Mouse (Mus musculus) cerebral cortex, adult 2 months (tissue): ENCODE results near the gene Gm10424.

Experiments
- WGBS: fragments of 180-500 bp; shearing (Covaris S2); methylation state at CpG from one replicate; pipeline ENCODE4 v1.1.7; 2018; 5-methylcytosine and 5-hydroxymethylcytosine counted together

Gm10424 gene

DNA sequence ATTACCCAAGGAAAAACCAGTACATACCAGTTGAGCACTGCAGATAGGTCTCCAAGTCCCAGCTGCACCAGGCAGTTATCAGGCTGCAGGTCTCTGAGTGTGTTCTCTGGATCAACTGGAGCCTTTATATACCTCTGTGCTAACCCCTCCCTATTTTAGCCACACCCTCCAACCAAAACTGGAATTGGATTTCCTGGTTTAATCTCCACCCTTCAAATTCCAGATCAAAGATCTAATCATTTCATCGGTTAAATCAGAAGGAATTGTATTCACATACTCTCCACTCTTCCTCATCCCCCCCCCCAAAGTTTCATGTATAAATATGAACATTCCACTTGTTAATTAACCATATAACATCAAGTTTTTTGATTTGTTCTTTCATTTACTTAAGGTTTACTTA lies at the start of gene Gm10424:
Gene Gm10424, minus strand, starts transcription at position 101 of the 400 bp plus-strand sequence.
- WGBS, result no CpG with 5 or more reads among the region's 1 CpGs

DNA sequence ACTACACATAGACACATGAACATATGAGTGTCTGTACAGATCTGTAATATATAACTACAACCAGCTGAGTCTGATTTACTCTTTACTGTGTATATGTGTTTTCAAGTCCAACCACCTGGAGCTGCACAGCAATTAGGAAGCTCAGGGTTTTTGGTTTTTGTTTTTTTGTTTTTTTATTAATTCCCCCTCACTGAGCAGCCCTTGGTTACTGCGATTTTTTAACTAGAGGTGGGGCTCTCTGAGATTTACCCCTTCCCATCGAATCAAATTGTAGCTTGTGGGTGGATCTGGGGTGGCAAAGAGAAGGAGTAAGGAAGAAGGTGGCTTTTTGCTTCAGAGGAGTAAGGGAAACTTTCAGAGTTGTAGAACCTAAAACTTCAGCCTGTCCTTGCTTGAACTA lies 33.0 kb upstream of the Gm10424 start, which contains the start of gene Gm3259:
Gene Gm3259, plus strand, starts transcription at position 301 of the 400 bp plus-strand sequence.
- 49% methylated on average over 2 of the region's 2 CpGs for WGBS
